ENCODE assay signal across 9 mouse cellular contexts in genomic region chr2:148171113-148171512, GRCm38 (mm10).
DNase-seq lines count a peak whose midpoint lies in the region; ATAC-seq and TF ChIP-seq lines count a peak whose summit lies in the region.
"Had no signal": no experiment of that assay in that cellular context is flagged by ENCODE, and none has a peak within 500 bp of the region (broad histone marks: within the 10 kb centered on the region; RNA-seq: fewer than 3 reads in every experiment).

No protein-coding gene starts in this region.

- TF ChIP-seq CTCF in forebrain, postnatal 0 days (IDR thresholded peaks at IDR 0.05; ENCODE audit: low read depth): no peak

- no peak for DNase-seq in frontal cortex, postnatal 10 days (ENCODE audit: low spot score in 2 of 2)
- DNase-seq in embryonic facial prominence, embryonic 10.5 days (ENCODE audit: low spot score): peak; percentile 7
- peak; percentile 63 for DNase-seq in heart, postnatal 25 days (ENCODE audit: low spot score)
- no peak for DNase-seq in limb, embryonic 14.5 days (ENCODE audit: low spot score)
- no peak for DNase-seq in forebrain, embryonic 11.5 days (ENCODE audit: low spot score)
- no peak for DNase-seq in layer of hippocampus, adult 9-10 months (ENCODE audit: low spot score)
- no peak for DNase-seq in forebrain, postnatal 0 days

- peaks cover 9% of the 10 kb centered on the region for H3K4me1 ChIP-seq in embryonic facial prominence, embryonic 10.5 days
- no peaks in the 10 kb centered on the region for H3K4me1 ChIP-seq in limb, embryonic 14.5 days (ENCODE audit: control insufficient read depth, insufficient read depth, low read length)
- H3K4me1 ChIP-seq in forebrain, embryonic 11.5 days (replicated peaks; ENCODE audit: control insufficient read depth, insufficient read depth, low read length): no peaks in the 10 kb centered on the region
- no peaks in the 10 kb centered on the region for H3K4me1 ChIP-seq in forebrain, postnatal 0 days (ENCODE audit: insufficient read depth)
- H3K4me1 ChIP-seq: megakaryocyte, embryonic 14.5 days had no signal

- WGBS in embryonic facial prominence, embryonic 10.5 days: 81% methylated on average over 4 of the region's 4 CpGs
- WGBS in limb, embryonic 14.5 days: 62% methylated on average over 4 of the region's 4 CpGs
- WGBS in forebrain, embryonic 11.5 days: 79% methylated on average over 4 of the region's 4 CpGs
- 81% methylated on average over 4 of the region's 4 CpGs for WGBS in forebrain, postnatal 0 days

- no peak for TF ChIP-seq POLR2A in limb, embryonic 14.5 days (IDR thresholded peaks at IDR 0.05; ENCODE audit: borderline replicate concordance, extremely low read depth, insufficient read depth, insufficient read length)

- no peak overlapping the region for H3K4me2 ChIP-seq in limb, embryonic 14.5 days (replicated peaks; ENCODE audit: low read depth, low read length, severe bottlenecking)
- H3K4me2 ChIP-seq in forebrain, embryonic 11.5 days (ENCODE audit: low read depth, low read length, severe bottlenecking): no peak overlapping the region
- no peak overlapping the region for H3K4me2 ChIP-seq in forebrain, postnatal 0 days (ENCODE audit: low read depth)

- no peak overlapping the region for H3K27ac ChIP-seq in embryonic facial prominence, embryonic 10.5 days (replicated peaks)
- 0 out of 2 replicates have a peak overlapping the region, but pooled peaks have one; percentile 3 for H3K27ac ChIP-seq in limb, embryonic 14.5 days (replicated peaks; ENCODE audit: low read depth, low read length)
- H3K27ac ChIP-seq in forebrain, embryonic 11.5 days (ENCODE audit: low read depth, low read length): no peak overlapping the region
- H3K27ac ChIP-seq in forebrain, postnatal 0 days (ENCODE audit: low read depth, low read length): no peak overlapping the region

- no peaks in the 10 kb centered on the region for H3K9me3 ChIP-seq in embryonic facial prominence, embryonic 10.5 days
- H3K9me3 ChIP-seq in limb, embryonic 14.5 days (ENCODE audit: control insufficient read depth, low read length): no peaks in the 10 kb centered on the region
- H3K9me3 ChIP-seq in forebrain, embryonic 11.5 days (ENCODE audit: control insufficient read depth, low read length): no peaks in the 10 kb centered on the region
- H3K9me3 ChIP-seq in forebrain, postnatal 0 days (ENCODE audit: low read length): no peaks in the 10 kb centered on the region
- H3K9me3 ChIP-seq: megakaryocyte, embryonic 14.5 days had no signal

- no peak overlapping the region for H3K4me3 ChIP-seq in embryonic facial prominence, embryonic 10.5 days
- no peak overlapping the region for H3K4me3 ChIP-seq in limb, embryonic 14.5 days (replicated peaks; ENCODE audit: low read length)
- no peak overlapping the region for H3K4me3 ChIP-seq in forebrain, embryonic 11.5 days (ENCODE audit: low read depth, low read length)
- H3K4me3 ChIP-seq in forebrain, postnatal 0 days (ENCODE audit: low read depth, low read length): no peak overlapping the region
- H3K4me3 ChIP-seq: megakaryocyte, embryonic 14.5 days had no signal

- ATAC-seq in frontal cortex, adult (ENCODE audit: low TSS enrichment): 0 out of 2 replicates have a peak, but pooled peaks have one; percentile 16
- no peak for ATAC-seq in limb, embryonic 14.5 days (ENCODE audit: low FRiP score, low read depth)
- no peak for ATAC-seq in forebrain, embryonic 11.5 days (replicated peaks; ENCODE audit: low FRiP score)
- ATAC-seq in forebrain, postnatal 0 days: no peak

- no peak overlapping the region for H3K9ac ChIP-seq in limb, embryonic 14.5 days (ENCODE audit: low read depth, low read length, severe bottlenecking)
- no peak overlapping the region for H3K9ac ChIP-seq in forebrain, embryonic 11.5 days (ENCODE audit: low read length)
- no peak overlapping the region for H3K9ac ChIP-seq in forebrain, postnatal 0 days

- H3K36me3 ChIP-seq in embryonic facial prominence, embryonic 10.5 days (replicated peaks): no peaks in the 10 kb centered on the region
- H3K36me3 ChIP-seq in limb, embryonic 14.5 days (ENCODE audit: control insufficient read depth, insufficient read depth, low read length): no peaks in the 10 kb centered on the region
- H3K36me3 ChIP-seq in forebrain, embryonic 11.5 days (ENCODE audit: control insufficient read depth, insufficient read depth, low read length): no peaks in the 10 kb centered on the region
- H3K36me3 ChIP-seq in forebrain, postnatal 0 days (ENCODE audit: insufficient read depth): no peaks in the 10 kb centered on the region

- intact Hi-C loops in heart, postnatal 25 days (cut with DNase I): loop anchor here (2.0 to 5.0 kb wide), 3 partner anchors 20 to 236 kb away; partner anchors contain the start of gene Thbd

- H3K27me3 ChIP-seq in embryonic facial prominence, embryonic 10.5 days (replicated peaks; ENCODE audit: low read depth, poor library complexity, severe bottlenecking): no peaks in the 10 kb centered on the region
- no peaks in the 10 kb centered on the region for H3K27me3 ChIP-seq in limb, embryonic 14.5 days (ENCODE audit: control insufficient read depth, insufficient read depth, low read length)
- H3K27me3 ChIP-seq in forebrain, embryonic 11.5 days (ENCODE audit: control insufficient read depth, insufficient read depth, low read length): no peaks in the 10 kb centered on the region
- H3K27me3 ChIP-seq in forebrain, postnatal 0 days (ENCODE audit: insufficient read depth, low read length): no peaks in the 10 kb centered on the region

Comparison
In these comparisons a context has a peak if more than half of its experiments do, and no peak if none do; other contexts are left out.
1. DNase-seq: peak in embryonic facial prominence, embryonic 10.5 days (single experiment) and heart, postnatal 25 days (single experiment); none in frontal cortex, postnatal 10 days (0 of 2), limb, embryonic 14.5 days (single experiment), forebrain, embryonic 11.5 days (single experiment), layer of hippocampus, adult 9-10 months (single experiment) and forebrain, postnatal 0 days (single experiment).